Mouse (Mus musculus): ENCODE data around the gene Dennd1b.

Dennd1b gene

DNA sequence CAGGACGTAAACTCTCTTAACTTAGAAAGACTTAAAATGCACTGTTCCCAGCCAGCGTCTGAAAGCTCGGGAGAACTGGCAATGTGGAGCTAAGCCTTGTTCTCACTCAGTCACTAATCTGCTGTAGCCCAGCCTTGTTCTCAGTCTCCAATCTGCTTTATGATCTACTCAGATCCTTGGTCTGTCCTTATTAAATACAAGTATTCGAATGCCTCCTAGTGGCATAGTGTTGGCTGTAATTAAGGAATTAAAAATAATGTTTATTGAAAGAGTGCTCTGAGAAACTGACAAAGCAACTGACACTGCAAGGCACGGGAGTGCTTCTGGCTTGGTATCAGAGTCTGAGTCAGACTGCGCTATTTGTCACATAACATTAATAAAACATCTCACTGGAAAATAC lies 116.3 kb downstream of the Dennd1b start:
- no peak for DNase-seq (ENCODE audit: low read depth, low spot score)

GRCm38 (mm10) chr1:139080517-139081386 lies 117.5 kb downstream of the Dennd1b start:
- no peak for DNase-seq (ENCODE audit: low read depth, low spot score)

DNA sequence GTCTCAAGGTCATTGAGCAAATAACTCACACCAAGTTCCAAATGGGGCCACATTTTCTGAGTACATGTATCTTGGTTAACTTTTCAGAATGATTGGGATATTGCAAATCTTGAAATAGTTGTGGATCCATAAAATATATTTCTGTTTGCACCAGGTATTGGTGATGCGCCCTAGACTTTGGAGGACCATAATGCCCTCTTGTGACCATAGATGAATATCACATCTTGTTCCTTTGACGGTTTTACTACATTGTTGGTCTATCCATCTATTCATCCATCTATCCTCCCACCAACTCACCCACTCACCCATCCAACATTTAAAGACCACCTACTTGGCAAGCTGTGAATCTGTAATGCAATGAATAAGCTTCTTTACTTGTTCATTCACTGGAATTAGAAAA lies 120.1 kb downstream of the Dennd1b start:
- peak; percentile 31 for DNase-seq (ENCODE audit: low read depth, low spot score)

DNA sequence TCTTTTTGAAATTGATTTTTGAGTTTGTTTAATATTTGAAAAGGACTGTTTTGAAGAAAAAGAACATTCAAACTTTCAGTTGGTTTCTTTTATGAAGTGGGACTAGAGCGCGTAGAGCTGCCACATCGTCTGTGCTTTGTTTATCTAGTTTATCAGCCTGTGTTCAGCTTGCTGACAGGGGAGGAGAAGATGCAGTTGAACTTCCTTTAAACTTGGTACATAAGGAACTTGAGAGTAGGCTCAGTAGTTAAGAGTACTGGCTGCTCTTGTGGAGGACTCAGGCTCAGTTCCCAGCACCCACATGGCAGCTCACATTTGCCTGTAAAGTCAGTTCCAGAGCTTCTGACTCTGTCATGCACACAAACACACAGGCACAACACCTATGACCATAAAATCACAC lies 124.3 kb downstream of the Dennd1b start:
- no peak for DNase-seq (ENCODE audit: low read depth, low spot score)

DNA sequence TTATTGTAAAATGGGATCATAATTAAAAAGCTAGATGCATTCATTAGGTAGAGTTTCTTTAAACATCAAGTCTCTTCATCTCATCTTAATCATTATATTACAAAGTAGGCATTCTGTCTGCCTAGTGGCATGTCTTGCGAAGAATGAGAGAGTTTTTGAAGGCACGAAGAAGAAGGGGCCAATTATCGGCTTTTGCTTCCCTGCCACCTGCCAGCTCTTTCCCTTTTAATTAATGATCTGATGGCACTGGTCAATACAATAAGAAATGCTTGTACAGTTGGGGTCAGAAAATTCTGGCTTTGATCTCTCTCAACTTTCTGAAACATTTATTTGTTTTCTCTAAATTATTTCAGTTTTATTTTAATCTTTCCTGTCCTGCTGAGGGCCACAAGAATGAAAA lies 127.5 kb downstream of the Dennd1b start:
- DNase-seq (ENCODE audit: low read depth, low spot score), result no peak

DNA sequence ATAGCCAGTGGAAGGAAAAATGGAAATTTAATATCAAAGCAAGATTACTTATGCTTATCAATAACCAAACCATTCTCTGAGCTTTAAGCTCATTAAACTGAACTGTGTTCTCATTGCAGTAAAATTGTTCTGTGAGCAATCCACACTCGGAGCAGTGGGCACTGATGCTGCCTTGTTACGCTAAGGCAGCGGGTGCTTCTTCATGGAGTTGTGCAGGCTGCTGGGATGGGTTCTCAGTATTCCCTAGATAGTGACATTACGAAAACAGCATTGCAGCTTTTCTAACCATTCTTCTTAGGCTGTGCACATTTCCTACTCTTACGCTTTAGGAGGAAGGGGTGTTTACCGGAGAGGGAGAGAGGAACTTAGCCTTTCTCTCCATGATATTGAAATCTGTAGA lies 128.5 kb downstream of the Dennd1b start:
- no peak for DNase-seq (ENCODE audit: low read depth, low spot score)

DNA sequence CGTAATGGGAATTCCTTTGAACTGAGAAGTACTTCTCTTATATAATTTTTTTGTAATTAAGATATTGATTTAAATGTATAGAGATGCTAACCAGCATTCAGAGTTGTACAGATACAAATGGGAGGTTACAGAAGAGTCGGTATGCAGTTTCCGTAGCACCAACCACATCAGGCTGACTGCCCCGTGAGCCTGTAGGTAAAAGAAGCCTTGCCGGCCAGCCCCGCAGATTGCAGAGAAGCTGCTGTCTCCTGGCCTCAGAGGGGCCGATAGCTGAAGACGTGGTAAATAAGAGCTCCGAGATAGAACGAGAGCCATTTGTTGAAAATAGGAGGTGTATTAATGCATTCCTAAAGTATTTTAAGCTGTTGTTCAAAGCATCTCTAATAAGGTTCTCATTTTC lies 128.9 kb downstream of the Dennd1b start:
- DNase-seq (ENCODE audit: low read depth, low spot score), result no peak

DNA sequence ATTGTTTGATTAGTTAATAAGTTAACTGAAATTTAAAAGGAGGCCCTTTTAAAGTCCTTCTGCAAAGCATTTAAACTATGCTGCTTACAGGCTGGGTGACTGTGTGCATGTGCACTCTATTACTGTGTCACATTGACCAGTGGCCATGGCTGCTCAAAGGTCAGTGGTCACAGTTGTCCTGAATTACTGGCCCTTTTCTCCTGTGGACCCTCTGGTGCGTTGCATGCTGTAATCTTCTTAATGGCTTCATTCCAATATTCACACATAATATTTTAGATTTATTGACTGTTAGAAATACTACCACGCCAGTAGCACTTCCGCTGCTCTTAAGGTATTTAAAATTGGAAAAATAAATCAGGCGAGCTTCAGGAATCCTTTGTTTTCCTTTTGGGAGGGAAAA lies 129.5 kb downstream of the Dennd1b start:
- no peak for DNase-seq (ENCODE audit: low read depth, low spot score)

- no peak for DNase-seq (ENCODE audit: low read depth, low spot score)
These were observed 133.1 kb downstream of the Dennd1b start for GRCm38 (mm10) chr1:139096369-139096768.

DNA sequence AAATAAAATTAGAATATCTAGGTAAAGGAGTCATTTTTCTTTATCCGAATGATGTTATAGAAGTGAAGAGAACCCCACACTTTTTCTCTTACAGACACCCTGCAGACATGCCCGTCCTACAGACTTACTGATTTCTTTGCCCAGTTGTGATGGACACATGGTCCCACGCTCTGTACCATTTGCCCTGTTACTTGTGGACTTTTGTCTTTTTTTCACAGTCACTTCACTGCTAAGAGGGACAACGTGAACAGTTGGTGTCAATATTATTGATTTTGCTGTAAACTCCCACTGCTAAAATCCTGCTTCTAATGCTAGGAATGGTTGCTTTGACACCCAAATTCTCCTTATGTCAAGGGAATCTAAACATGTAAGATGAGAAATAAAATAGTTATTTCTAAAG lies 134.9 kb downstream of the Dennd1b start:
- DNase-seq (ENCODE audit: low read depth, low spot score), result no peak

DNA sequence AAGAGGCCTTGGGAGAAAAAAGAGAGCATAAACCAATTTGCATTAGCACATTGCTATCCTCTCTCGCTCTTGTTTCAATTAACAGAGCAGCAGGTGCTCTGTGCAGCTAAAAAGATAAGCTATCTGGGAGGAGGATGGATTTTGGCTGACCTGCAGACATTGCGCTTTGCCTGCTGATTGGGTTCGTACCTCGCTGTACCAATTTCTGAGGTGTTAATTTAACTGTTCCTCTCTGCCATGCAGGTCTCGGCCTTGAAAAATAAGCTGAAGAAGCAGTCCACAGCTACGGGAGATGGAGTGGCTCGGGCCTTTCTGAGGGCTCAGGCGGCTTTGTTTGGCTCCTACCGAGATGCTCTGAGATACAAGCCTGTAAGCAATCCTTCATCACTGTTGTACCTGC lies 138.5 kb downstream of the Dennd1b start:
- no peak for DNase-seq (ENCODE audit: low read depth, low spot score)

DNA sequence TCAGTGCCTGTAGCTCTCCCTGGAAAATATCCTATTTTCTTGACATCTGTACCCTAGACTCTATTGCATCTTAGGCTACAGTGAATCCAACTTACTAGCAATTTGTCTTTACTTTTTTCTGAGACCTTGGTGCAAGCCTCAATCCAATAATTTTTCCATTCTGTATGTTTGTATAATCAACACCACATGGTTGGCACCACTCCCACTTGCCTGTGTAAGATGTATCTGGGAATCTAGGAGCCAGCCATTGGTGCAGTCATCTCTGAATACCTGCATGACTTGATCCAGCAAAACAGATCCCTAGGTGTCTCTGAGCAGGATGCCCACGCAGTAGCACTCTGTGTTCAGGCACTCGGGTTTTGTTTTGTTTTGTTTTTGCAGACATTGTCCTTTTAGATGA lies 145.0 kb downstream of the Dennd1b start:
- DNase-seq (ENCODE audit: low read depth, low spot score), result no peak

- DNase-seq (ENCODE audit: low read depth, low spot score), result no peak
These were observed 159.4 kb downstream of the Dennd1b start for GRCm38 (mm10) chr1:139122626-139123025.

- no peak for DNase-seq (ENCODE audit: low read depth, low spot score)
These were observed 176.4 kb downstream of the Dennd1b start for GRCm38 (mm10) chr1:139139644-139140043.

DNA sequence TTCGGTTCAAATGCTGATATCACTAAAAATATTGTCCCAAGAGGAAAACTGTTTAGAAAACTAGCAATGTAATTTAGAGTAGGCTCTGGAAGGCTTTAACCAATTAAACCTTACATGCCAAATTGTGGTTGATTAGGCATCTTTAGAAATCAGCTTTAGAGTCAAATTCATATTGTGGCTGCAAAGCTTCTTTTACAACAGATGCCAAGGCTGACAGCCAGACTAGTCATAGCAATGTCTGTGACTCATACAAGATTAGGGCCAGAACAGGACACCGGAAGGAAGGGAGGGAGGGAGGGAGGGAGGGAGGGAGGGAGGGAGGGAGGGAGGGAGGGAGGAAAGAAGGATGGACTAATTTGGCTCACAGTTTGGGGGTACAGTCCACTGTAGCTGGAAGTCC lies 182.3 kb downstream of the Dennd1b start:
- no peak for DNase-seq (ENCODE audit: low read depth, low spot score)

- no peak for DNase-seq (ENCODE audit: low read depth, low spot score)
These were observed 183.1 kb downstream of the Dennd1b start for GRCm38 (mm10) chr1:139146306-139146705.

GRCm38 (mm10) chr1:139153006-139153405 lies 189.8 kb downstream of the Dennd1b start:
- DNase-seq (ENCODE audit: low read depth, low spot score), result no peak

- DNase-seq (ENCODE audit: low read depth, low spot score), result no peak
These were observed 190.3 kb downstream of the Dennd1b start for GRCm38 (mm10) chr1:139153493-139153892.

DNA sequence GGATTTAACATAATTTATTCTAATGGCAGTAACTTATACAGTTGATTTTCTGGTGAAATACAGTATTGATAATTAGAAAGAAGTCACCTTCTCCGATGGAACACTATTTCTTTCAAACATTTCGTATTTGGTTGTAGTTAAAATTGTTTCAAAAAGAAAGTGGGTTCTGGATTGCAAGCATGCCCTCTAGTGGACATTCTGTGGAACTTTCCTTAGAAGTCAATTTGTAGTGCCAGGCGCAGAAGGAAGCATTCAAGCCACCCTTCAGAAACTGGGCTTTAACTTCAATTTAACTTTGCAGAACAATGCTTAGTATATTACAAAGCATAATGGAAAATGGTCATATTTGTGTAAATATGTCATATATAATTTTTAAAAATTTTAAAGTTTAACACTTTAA lies 193.2 kb downstream of the Dennd1b start:
- peak; percentile 62 for DNase-seq (ENCODE audit: low read depth, low spot score)

DNA sequence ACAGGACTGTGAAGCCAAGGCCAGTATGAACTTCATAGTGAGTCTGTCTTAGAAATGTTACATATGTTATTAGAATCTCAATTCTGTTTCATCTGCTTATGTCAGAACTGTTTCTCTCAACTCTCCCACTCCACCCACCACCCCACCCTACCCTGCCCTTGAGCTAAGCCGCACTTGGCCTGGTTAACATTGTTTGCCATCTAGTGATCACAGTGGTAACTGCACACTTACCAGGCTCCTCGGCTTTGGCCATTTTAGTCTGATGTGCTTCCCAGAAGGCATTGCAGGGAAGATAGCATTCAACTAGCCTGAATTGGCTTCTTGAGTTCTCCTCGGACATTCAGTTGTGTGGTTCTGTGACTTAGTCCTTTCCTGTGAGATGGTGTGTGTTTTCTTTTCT lies 198.4 kb downstream of the Dennd1b start:
- peak; percentile 38 for DNase-seq (ENCODE audit: low read depth, low spot score)

DNA sequence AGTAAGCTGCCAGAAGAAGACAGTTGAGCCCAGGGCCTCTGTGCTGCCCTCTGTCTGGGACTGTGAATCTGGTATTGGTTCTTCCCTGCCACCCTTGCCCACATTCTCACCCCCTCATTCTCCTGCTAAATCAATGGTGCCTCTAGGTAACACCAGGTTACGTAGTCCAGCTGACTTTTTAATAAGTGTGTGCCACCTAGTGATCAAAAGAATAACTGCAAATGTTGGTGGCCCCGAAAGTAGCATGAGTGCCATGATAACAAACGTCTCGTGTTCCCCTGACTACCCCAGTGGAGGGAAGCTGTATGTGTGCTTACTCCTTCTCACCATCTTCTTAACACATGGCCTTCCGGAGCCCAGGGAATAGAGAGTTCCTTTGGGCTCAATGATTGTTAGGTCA lies 199.6 kb downstream of the Dennd1b start:
- DNase-seq (ENCODE audit: low read depth, low spot score), result peak; percentile 59

DNA sequence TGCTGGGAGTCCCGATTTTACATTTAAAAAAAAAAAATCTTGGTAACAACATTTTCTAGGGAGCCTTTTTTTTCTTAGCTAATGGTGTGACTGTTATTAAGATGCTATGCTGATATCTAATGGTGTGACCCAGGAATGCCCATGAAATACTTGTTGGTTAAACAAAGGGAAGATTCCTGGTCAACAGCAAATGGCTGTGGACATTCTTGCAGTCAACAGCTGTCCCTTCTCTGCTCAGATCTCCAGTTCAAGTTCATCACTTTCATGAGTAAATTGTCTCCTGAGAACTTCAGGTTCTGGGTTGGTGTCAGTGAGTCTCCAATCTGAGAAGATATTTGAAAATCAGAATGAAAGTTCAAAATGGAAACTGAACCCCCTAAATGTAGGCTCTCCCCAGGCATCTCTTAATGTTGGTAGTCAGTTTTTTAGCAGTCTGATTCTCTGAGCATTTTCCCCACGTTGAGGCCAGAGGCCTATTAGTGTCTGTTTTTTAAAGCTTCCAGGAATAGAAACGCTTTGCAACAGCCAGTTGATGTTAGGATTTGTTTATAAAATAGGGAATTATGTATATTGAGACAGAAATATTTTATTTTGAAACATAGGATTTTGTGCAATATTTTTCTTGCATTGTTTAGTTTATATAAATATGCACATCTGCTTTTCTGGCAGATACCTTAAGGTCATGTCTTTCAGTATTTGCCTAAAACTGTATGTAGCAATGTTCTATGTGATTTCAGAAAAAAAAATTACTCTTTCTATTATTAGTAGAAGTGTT lies 211.0 kb downstream of the Dennd1b start:
- no peak for DNase-seq (ENCODE audit: low read depth, low spot score)

GRCm38 (mm10) chr1:139179707-139180106 lies 216.5 kb downstream of the Dennd1b start:
- peak; percentile 42 for DNase-seq (ENCODE audit: low read depth, low spot score)
